Mouse (Mus musculus) neural tube, embryonic 14.5 days (tissue): Measurements from ENCODE around the gene Hoxb6. TPM values are rescaled to one million over a fixed set of nuclear protein-coding genes. Genes with fewer than 3 reads are reported as not detected.
A peak's percentile ranks its signal among the peaks of the same experiment; 100 is the strongest.

Source experiments
- ATAC-seq: fragments of 200-750 bp; cut with Nextera tagmentation; 2 replicates; pipeline ENCODE4 v1.8.0; 2017; ENCODE audit warnings: low read depth, mild to moderate bottlenecking, moderate TSS enrichment, moderate library complexity
- H3K27ac ChIP-seq: fragments of 300-500 bp; sonication (generic); 2 replicates; pipeline ENCODE4 v1.5.1; 2014; ENCODE audit warnings: low read depth, mild to moderate bottlenecking, control low read depth, low read length, moderate library complexity, mixed read lengths
- H3K27me3 ChIP-seq: fragments of 300-500 bp; sonication (generic); 2 replicates; pipeline ENCODE4 v1.6.1; 2014; ENCODE audit warnings: low read length; ENCODE audit not compliant: control insufficient read depth, insufficient read depth
- H3K36me3 ChIP-seq: fragments of 300-500 bp; sonication (generic); 2 replicates; pipeline ENCODE4 v1.6.1; 2014; ENCODE audit warnings: low read length, mixed read lengths; ENCODE audit not compliant: control insufficient read depth, insufficient read depth
- H3K4me1 ChIP-seq: fragments of 300-500 bp; sonication (generic); 2 replicates; pipeline ENCODE4 v1.6.1; 2014; ENCODE audit warnings: low read length; ENCODE audit not compliant: control insufficient read depth, insufficient read depth
- H3K4me2 ChIP-seq: fragments of 300-500 bp; sonication (generic); 2 replicates; pipeline ENCODE4 v1.6.1; 2014; ENCODE audit warnings: mild to moderate bottlenecking, low read depth, low read length, control low read depth
- H3K4me3 ChIP-seq: fragments of 300-500 bp; sonication (generic); 2 replicates; pipeline ENCODE4 v1.5.1; 2014; ENCODE audit warnings: low read depth, low read length, control low read depth, mixed read lengths
- H3K9ac ChIP-seq: fragments of 300-500 bp; sonication (generic); replicated peaks from 2 replicates; pipeline ENCODE4 v1.6.1; 2014; ENCODE audit warnings: low read depth, mild to moderate bottlenecking, control low read depth, low read length, mixed read lengths
- H3K9me3 ChIP-seq: fragments of 300-500 bp; sonication (generic); 2 replicates; pipeline ENCODE4 v1.6.1; 2016; ENCODE audit warnings: low read length; ENCODE audit not compliant: control insufficient read depth
- WGBS: fragments of 180-500 bp; shearing (Covaris S2); extraction: QIAGEN DNeasy Blood & Tissue Kit; methylation state at CpG from one replicate; pipeline ENCODE4 v1.1.7; 2014; 5-methylcytosine and 5-hydroxymethylcytosine counted together
- polyA plus RNA-seq: library from polyadenylated mRNA; unstranded; fragments of >200 nt; fragmentation: Nextera tagmentation; extraction: Ambion mirVana; gene quantifications from 2 replicates; pipeline ENCODE4 v1.2.1, GENCODE M21; 2014

The Hoxb6 gene
- polyA plus RNA-seq, 1 experiment from 2014 or later = 138 TPM

DNA sequence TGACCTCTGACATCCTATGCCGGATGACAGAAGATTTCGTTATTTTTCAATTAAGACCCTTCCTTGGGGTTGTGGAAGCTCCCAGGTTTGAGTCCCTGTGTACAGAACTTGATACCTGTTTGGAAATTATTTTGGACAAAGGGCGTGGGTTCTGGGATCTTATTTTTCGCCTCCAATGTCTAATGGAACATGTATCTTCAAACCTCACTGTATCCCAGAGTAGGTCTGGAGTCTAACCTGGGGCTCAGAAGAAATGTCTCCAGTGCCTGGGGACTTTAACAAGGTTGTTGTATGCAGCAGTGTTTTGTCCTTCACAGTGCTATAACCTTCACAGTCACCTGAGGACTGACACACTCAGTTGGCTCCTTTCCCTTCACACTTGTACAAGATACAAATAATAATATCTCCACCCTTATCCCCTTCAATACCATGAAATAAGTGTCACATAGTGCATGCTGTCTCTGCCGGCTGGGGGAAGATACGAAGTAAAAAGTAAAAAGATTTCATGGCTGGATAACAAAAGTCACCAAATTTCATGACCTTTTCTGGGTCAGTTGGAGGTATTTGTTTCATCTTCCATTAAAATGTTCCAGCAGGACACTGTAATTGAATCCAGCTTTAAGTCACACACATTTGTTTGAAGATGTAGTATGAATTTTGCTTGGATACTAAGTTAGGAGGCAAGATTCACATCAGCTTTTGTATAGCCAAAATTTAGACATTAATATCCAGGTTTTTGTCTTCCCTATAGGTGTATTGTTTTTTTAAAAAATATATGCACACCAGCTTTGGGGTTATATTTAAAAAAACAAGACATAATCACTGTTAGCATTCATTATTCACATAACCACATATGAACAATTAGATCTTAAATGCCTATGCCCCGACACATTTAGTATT is 25.0 kb upstream of the Hoxb6 start:
- 44% methylated on average over 7 of the region's 7 CpGs for WGBS
- H3K9me3 ChIP-seq = no peaks in the 10 kb centered on the region
- 0 out of 2 replicates have a peak overlapping the region, but pooled peaks have one; percentile 12 for H3K9ac ChIP-seq
- H3K4me2 ChIP-seq = peak overlapping the region; percentile 23; the same call in 1 of the 2 replicates
- no peaks in the 10 kb centered on the region for H3K27me3 ChIP-seq
- no peaks in the 10 kb centered on the region for H3K36me3 ChIP-seq
- ATAC-seq = no peak
- peak overlapping the region; percentile 39; the same call in 1 of the 2 replicates for H3K27ac ChIP-seq
- H3K4me3 ChIP-seq = no peak overlapping the region
- H3K4me1 ChIP-seq = peaks cover 59% of the 10 kb centered on the region

DNA sequence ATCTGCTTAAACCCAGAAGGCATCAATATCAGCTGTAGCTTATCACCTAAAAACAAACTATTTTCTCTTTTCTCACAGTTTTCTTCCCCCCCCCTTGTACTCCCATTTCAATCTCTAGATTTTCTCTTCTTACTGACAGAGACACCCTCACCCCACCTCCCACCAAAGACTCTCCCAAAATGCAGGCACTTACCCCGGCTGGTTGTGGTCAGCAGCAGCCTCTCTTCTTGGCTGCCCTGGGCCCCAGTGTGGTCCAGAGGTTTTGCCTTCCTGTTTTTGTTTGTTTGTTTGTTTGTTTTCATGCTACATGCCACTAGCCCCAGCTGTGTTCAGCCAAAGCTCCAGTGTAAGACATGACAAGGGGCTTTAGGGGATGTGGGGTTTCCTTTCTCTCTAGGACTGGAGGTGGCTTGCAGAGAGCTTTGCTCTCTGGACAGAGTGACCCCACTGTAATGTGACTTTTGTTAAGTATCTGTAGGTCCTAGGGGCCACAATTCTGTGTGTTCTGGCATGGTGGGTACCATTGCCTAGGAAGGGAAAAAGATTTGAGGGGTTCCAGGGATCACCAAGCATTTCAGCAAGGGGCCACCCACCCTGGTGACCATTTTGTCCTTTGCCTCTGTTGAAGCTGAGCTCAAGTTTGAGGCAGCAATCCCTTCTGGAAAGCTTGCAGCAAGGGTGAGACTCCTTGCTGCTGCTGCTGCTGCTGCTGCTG is 24.1 kb upstream of the Hoxb6 start:
- no peak for ATAC-seq
- Histone ChIP-seq H3K36me3 (no peaks in the 10 kb centered on the region), H3K4me1 (peaks cover 53% of the 10 kb centered on the region), H3K9ac (peak overlapping the region; percentile 100; the same call in 1 of the 2 replicates), H3K4me3 (no peak overlapping the region), H3K27ac (peak overlapping the region; percentile 64), H3K9me3 (no peaks in the 10 kb centered on the region), H3K4me2 (peak overlapping the region; percentile 100; the same call in 1 of the 2 replicates), H3K27me3 (no peaks in the 10 kb centered on the region)
- 31% methylated on average over 1 of the region's 1 CpGs for WGBS

DNA sequence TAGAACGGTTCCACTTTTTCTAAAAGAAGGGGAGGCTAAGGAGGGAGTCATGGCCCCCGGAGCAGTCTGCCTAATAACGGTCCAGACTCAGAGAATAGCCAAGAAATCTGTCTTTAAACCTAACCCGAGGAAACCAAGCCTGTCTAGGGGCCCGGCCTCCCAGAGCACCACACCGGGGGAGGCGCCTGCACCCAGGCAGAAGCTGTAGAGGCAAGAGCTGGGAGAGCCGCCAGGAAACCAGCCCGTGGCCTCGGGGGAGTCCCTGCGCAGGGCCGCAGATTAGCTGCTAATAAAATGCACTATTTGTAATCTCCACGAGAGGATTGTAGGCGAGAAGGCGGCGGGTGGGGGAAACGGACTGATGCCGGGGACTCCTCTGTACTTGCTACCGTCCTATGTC is 22.4 kb upstream of the Hoxb6 start:
- H3K9ac ChIP-seq = peak overlapping the region; percentile 100
- no peaks in the 10 kb centered on the region for H3K27me3 ChIP-seq
- H3K27ac ChIP-seq = peak overlapping the region; percentile 100
- H3K36me3 ChIP-seq = no peaks in the 10 kb centered on the region
- ATAC-seq = peak; percentile 26; the same call in 1 of the 2 replicates
- H3K4me3 ChIP-seq = peak overlapping the region; percentile 95
- H3K4me1 ChIP-seq = peaks cover 44% of the 10 kb centered on the region
- no peaks in the 10 kb centered on the region for H3K9me3 ChIP-seq
- H3K4me2 ChIP-seq = peak overlapping the region; percentile 100
- under 1% methylated on average over 19 of the region's 19 CpGs for WGBS

DNA sequence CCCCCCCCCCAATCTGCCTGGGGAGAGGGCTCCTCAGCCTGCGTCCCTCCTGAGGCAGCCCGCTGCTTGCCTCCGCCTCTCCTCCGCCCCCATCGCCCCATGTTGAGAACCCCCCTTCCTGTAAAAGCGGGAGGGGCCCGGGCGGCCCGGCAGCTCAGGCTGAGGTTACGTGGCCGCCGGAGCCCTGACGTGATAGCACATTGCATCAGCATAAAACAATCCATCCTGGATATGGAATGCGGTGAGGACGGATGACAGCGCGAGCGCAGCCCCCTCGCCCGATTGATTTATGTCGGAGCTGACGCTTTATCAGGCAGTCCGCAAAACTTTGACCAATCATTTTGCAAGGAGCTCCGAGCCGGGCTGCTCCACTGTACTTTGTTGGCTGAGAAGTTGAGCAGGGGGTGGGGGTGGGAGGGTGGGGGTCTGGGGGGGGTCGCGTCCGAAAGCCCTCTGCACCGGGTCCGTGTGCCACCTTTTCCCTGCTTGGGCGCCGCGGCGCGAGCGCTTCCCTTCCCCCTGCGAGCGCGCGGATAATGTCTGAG is 21.2 kb upstream of the Hoxb6 start, which contains the start of gene Hoxb9:
Gene Hoxb9, plus strand, starts transcription at position 462 of the 545 bp plus-strand sequence.
- H3K9ac ChIP-seq = peak within 1 kb of the TSS; percentile 100
- H3K27me3 ChIP-seq = no peaks in the 10 kb centered on the region

DNA sequence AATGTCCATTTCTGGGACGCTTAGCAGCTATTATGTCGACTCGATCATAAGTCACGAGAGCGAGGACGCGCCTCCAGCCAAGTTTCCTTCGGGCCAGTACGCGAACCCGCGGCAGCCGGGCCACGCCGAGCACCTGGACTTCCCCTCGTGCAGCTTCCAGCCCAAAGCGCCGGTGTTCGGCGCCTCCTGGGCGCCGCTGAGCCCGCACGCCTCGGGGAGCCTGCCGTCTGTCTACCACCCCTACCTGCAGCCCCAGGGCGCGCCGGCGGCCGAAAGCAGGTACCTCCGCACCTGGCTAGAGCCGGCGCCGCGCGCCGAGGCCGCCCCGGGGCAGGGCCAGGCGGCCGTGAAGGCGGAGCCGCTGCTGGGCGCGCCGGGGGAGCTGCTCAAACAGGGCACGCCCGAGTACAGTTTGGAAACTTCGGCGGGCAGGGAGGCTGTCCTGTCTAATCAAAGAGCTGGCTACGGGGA is 20.7 kb upstream of the Hoxb6 start:
- peak overlapping the region; percentile 100 for H3K9ac ChIP-seq
- H3K27ac ChIP-seq = peak overlapping the region; percentile 100
- H3K4me2 ChIP-seq = peak overlapping the region; percentile 100
- ATAC-seq = peak; percentile 25; the same call in 1 of the 2 replicates
- no peaks in the 10 kb centered on the region for H3K27me3 ChIP-seq
- peak overlapping the region; percentile 95 for H3K4me3 ChIP-seq
- H3K9me3 ChIP-seq = no peaks in the 10 kb centered on the region
- H3K4me1 ChIP-seq = peaks cover 50% of the 10 kb centered on the region
- H3K36me3 ChIP-seq = no peaks in the 10 kb centered on the region
- under 1% methylated on average over 52 of the region's 52 CpGs for WGBS

More for the DNA sequence above, 21.2 kb upstream of the Hoxb6 start, which contains the start of gene Hoxb9:
- Histone ChIP-seq H3K27ac (peak within 1 kb of the TSS; percentile 100), H3K4me3 (peak within 1 kb of the TSS; percentile 95), H3K4me2 (peak within 1 kb of the TSS; percentile 100), H3K9me3 (no peaks in the 10 kb centered on the region), H3K36me3 (no peaks in the 10 kb centered on the region), H3K4me1 (peaks cover 49% of the 10 kb centered on the region)
- WGBS = under 1% methylated on average over 38 of the region's 40 CpGs
- ATAC-seq = peak; percentile 70

DNA sequence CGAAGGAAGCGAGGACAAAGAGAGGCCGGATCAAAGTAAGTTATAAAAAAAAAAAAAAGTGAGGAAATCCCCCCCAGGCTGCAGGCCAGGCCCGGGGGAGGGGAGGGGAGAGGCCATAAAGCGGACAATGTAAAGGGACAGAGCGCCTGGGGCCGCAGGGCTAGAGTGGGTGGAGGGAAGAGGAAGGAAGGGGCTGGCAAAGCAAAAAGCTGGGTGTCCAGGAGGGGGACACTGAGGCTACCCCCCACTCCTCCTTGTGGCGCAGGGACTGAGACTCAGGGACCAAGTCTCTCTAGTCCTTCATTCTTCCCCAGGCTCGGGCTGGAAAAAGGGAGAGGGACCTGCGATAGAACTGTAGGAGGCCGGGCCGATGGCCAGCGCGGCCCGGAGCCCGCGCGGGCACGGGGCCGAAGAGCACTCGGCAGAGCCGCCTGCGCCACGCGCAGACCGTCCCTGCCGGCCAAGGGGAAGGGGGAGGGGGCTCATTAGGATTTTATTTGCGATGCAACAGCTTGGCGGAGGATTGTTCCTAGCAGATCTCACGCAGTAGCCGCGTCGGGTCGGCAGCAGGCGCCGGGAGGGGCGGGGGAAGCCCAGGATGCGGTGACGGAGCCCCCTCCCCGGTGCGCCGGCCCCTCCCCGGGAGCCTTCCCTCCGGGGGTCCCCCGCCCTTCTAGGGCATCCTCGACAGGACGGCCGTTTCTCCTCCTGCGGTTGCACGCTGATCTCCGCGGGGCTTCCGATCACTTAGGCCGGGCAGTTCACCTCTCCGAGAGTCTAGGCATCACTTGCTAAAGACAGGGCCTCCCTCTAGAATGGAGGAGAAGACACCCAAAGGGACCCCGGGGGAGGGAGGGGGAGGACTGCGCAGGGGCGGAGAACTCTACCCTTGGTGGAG is 20.0 kb upstream of the Hoxb6 start:
- peaks cover 55% of the 10 kb centered on the region for H3K4me1 ChIP-seq
- H3K36me3 ChIP-seq = no peaks in the 10 kb centered on the region
- H3K27me3 ChIP-seq = no peaks in the 10 kb centered on the region
- WGBS = 1% methylated on average over 48 of the region's 58 CpGs
- no peaks in the 10 kb centered on the region for H3K9me3 ChIP-seq
- ATAC-seq = peak; percentile 41
- peak overlapping the region; percentile 100 for H3K9ac ChIP-seq
- peak overlapping the region; percentile 95 for H3K4me3 ChIP-seq
- H3K27ac ChIP-seq = peak overlapping the region; percentile 100
- H3K4me2 ChIP-seq = peak overlapping the region; percentile 100

DNA sequence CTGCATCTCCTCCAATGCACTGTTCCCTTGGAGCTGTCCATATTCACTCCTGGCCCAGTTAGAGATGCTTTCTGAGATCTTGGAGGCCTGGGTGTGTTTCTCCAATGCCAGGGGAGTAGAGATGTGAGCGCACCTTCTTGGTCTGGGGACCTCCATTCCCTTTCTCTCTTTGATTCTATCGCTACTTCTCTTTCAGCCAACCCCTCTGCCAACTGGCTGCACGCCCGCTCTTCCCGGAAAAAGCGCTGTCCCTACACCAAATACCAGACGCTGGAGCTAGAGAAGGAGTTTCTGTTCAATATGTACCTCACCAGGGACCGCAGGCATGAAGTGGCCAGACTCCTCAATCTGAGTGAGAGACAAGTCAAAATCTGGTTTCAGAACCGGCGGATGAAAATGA is 17.8 kb upstream of the Hoxb6 start:
- Histone ChIP-seq H3K27me3 (no peaks in the 10 kb centered on the region), H3K4me2 (peak overlapping the region; percentile 100), H3K9me3 (no peaks in the 10 kb centered on the region), H3K36me3 (no peaks in the 10 kb centered on the region), H3K4me3 (peak overlapping the region; percentile 95), H3K4me1 (peaks cover 52% of the 10 kb centered on the region), H3K27ac (peak overlapping the region; percentile 100), H3K9ac (peak overlapping the region; percentile 100)
- WGBS = 16% methylated on average over 10 of the region's 10 CpGs
- no peak for ATAC-seq

DNA sequence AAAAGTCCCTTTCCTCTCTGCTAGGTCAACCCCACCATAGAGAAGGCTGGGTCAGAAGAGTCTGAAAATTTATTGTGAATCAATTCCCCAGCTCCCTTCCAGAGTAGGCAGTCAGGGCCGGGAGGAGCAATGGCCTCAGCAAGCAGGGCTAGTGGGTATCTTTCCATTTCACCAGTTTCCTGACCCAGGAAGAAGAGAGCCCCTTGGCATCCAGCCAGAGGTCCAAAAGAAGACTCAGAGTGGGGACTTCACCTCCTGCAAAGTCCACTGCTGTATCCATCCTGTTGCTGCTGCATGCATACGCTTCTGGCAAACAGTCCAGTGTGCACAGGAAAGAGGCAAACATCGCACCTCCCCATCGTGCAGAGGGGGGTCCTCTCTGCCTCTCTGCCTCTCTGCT is 16.4 kb upstream of the Hoxb6 start:
- H3K36me3 ChIP-seq = no peaks in the 10 kb centered on the region
- WGBS = 8% methylated on average over 4 of the region's 4 CpGs
- no peaks in the 10 kb centered on the region for H3K27me3 ChIP-seq
- no peaks in the 10 kb centered on the region for H3K9me3 ChIP-seq
- H3K9ac ChIP-seq = peak overlapping the region; percentile 100
- no peak for ATAC-seq
- peak overlapping the region; percentile 100 for H3K4me2 ChIP-seq
- H3K4me3 ChIP-seq = peak overlapping the region; percentile 95
- peak overlapping the region; percentile 100 for H3K27ac ChIP-seq
- peaks cover 55% of the 10 kb centered on the region for H3K4me1 ChIP-seq
